Comparison of ENCODE assay signal across 30 mouse cellular contexts in genomic region chr4:141621297-141621696, GRCm38 (mm10). TPM values are rescaled to one million over a fixed set of nuclear protein-coding genes. Genes with fewer than 3 reads are reported as not detected.
DNase-seq lines count a peak whose midpoint lies in the region; ATAC-seq and TF ChIP-seq lines count a peak whose summit lies in the region.
"Had no signal": no experiment of that assay in that cellular context is flagged by ENCODE, and none has a peak within 500 bp of the region (broad histone marks: within the 10 kb centered on the region; RNA-seq: fewer than 3 reads in every experiment).

No protein-coding gene starts in this region.

- peaks cover 8% of the 10 kb centered on the region for H3K36me3 ChIP-seq in intestine, postnatal 0 days (ENCODE audit: control insufficient read depth, insufficient read depth)
- H3K36me3 ChIP-seq in intestine, embryonic 16.5 days (ENCODE audit: control insufficient read depth, insufficient read depth, low read length), result 0 out of 2 replicates have a peak, but pooled peaks cover under 1% of the 10 kb centered on the region
- peaks cover 14% of the 10 kb centered on the region for H3K36me3 ChIP-seq in megakaryocyte, embryonic 14.5 days (replicated peaks; ENCODE audit: low read length)

- no peak overlapping the region for H3K27ac ChIP-seq in intestine, postnatal 0 days (ENCODE audit: low read depth, low read length)
- no peak overlapping the region for H3K27ac ChIP-seq in intestine, embryonic 16.5 days (ENCODE audit: low read length)
- H3K27ac ChIP-seq: embryonic facial prominence, embryonic 13.5 days; embryonic facial prominence, embryonic 15.5 days; forebrain, embryonic 10.5 days; forebrain, embryonic 12.5 days had no signal

- peak; percentile 48 for DNase-seq in adrenal gland, postnatal 10 days
- no peak for DNase-seq in adrenal gland, postnatal 4 days (ENCODE audit: low spot score in 2 of 2)
- DNase-seq: adrenal gland, adult 8-10 months; adrenal gland, postnatal 25 days; B cell, adult 2 months; cerebellum, adult 11 months; cerebellum, adult 18-20 months; cerebellum, adult 8-10 months; cerebellum, adult 9-11 months; cerebellum, postnatal 14 days; cerebellum, postnatal 36 days; embryo, embryonic 11 days had no signal

- WGBS in intestine, postnatal 0 days, result 85% methylated on average over 8 of the region's 8 CpGs
- WGBS in intestine, embryonic 16.5 days, result 85% methylated on average over 8 of the region's 8 CpGs

- 0 out of 2 replicates have a peak overlapping the region, but pooled peaks have one; percentile 58 for H3K4me2 ChIP-seq in intestine, postnatal 0 days (replicated peaks; ENCODE audit: low read depth)
- no peak overlapping the region for H3K4me2 ChIP-seq in intestine, embryonic 16.5 days (ENCODE audit: low read depth, low read length)
- H3K4me2 ChIP-seq: embryonic facial prominence, embryonic 13.5 days; embryonic facial prominence, embryonic 15.5 days; forebrain, embryonic 12.5 days had no signal

- H3K27me3 ChIP-seq in intestine, postnatal 0 days (replicated peaks; ENCODE audit: control insufficient read depth, insufficient read depth, low read length), result no peaks in the 10 kb centered on the region
- no peaks in the 10 kb centered on the region for H3K27me3 ChIP-seq in intestine, embryonic 16.5 days (replicated peaks; ENCODE audit: control insufficient read depth, insufficient read depth, low read length)
- H3K27me3 ChIP-seq in megakaryocyte, embryonic 14.5 days (replicated peaks), result peaks cover 45% of the 10 kb centered on the region
- H3K27me3 ChIP-seq: CH12.LX; embryonic facial prominence, embryonic 13.5 days; embryonic facial prominence, embryonic 15.5 days; Patski had no signal

- no peak for ATAC-seq in intestine, postnatal 0 days
- no peak for ATAC-seq in intestine, embryonic 16.5 days
- no peak for ATAC-seq in megakaryocyte, adult 5-6 weeks (ENCODE audit: poor library complexity, severe bottlenecking)
- ATAC-seq: activated CD4-positive, CD25-positive, alpha-beta regulatory T cell, adult 4 months; CD4-positive, CD25-positive, alpha-beta regulatory T cell, adult 4 months; forebrain, embryonic 14.5 days; forebrain, embryonic 16.5 days; Patski had no signal

- H3K4me1 ChIP-seq in intestine, postnatal 0 days (replicated peaks; ENCODE audit: control insufficient read depth, insufficient read depth, low read length), result 0 out of 2 replicates have a peak, but pooled peaks cover 9% of the 10 kb centered on the region
- H3K4me1 ChIP-seq in intestine, embryonic 16.5 days (ENCODE audit: control insufficient read depth, insufficient read depth, low read length), result peaks cover 25% of the 10 kb centered on the region
- H3K4me1 ChIP-seq in megakaryocyte, embryonic 14.5 days, result peaks cover 67% of the 10 kb centered on the region

- no peak for TF ChIP-seq CTCF in intestine, postnatal 0 days (IDR thresholded peaks at IDR 0.05; ENCODE audit: low read depth)

- H3K4me3 ChIP-seq in intestine, postnatal 0 days (ENCODE audit: low read depth, low read length), result no peak overlapping the region
- no peak overlapping the region for H3K4me3 ChIP-seq in intestine, embryonic 16.5 days (ENCODE audit: low read length)
- H3K4me3 ChIP-seq in megakaryocyte, embryonic 14.5 days (replicated peaks), result peak overlapping the region; percentile 6
- H3K4me3 ChIP-seq: embryonic facial prominence, embryonic 13.5 days; embryonic facial prominence, embryonic 15.5 days; erythroblast, embryonic 14.5 days; forebrain, embryonic 10.5 days; forebrain, embryonic 12.5 days had no signal

- no peak overlapping the region for H3K9ac ChIP-seq in intestine, postnatal 0 days (ENCODE audit: low read depth, low read length)
- H3K9ac ChIP-seq in intestine, embryonic 16.5 days (ENCODE audit: low read depth, low read length), result no peak overlapping the region
- H3K9ac ChIP-seq: embryonic facial prominence, embryonic 13.5 days; embryonic facial prominence, embryonic 15.5 days had no signal

- H3K9me3 ChIP-seq in intestine, postnatal 0 days (ENCODE audit: control insufficient read depth), result no peaks in the 10 kb centered on the region
- H3K9me3 ChIP-seq in intestine, embryonic 16.5 days (ENCODE audit: control insufficient read depth, low read length), result no peaks in the 10 kb centered on the region
- no peaks in the 10 kb centered on the region for H3K9me3 ChIP-seq in megakaryocyte, embryonic 14.5 days
- H3K9me3 ChIP-seq: embryonic facial prominence, embryonic 13.5 days; embryonic facial prominence, embryonic 15.5 days; forebrain, embryonic 10.5 days; forebrain, embryonic 12.5 days; G1E had no signal

RNA-seq across cellular contexts. Expression of gene Slc25a34, which starts 2.3 kb away (rescaled TPM):
- total RNA-seq in adrenal gland, postnatal 10 days (2021), result 10 to 100 TPM; 36.1 to 39.2 TPM
- total RNA-seq in adrenal gland, postnatal 4 days (2021), result 1 to 10 TPM; 7.4 to 9.5 TPM
- 23.8 and 25.7 TPM in 2 replicates for polyA plus RNA-seq in intestine, postnatal 0 days (2015; fragmentation: Nextera tagmentation; extraction: Ambion mirVana)
- 7.4 and 10.5 TPM in 2 replicates for polyA plus RNA-seq in intestine, embryonic 16.5 days (2015; fragmentation: Nextera tagmentation; extraction: Ambion mirVana)
- not detected in 2 replicates for polyA plus RNA-seq in megakaryocyte, embryonic 14.5 days (2012; ENCODE audit: insufficient read depth, low replicate concordance)
- not detected in 2 replicates for total RNA-seq in megakaryocyte, adult 5-6 weeks (2015)
- not detected in 2 replicates for total RNA-seq in megakaryocyte, adult 5-6 weeks (2017)
- polyA plus RNA-seq: activated CD4-positive, CD25-positive, alpha-beta regulatory T cell, adult 4 months; CD4-positive, CD25-positive, alpha-beta regulatory T cell, adult 4 months; embryonic facial prominence, embryonic 11.5 days; embryonic facial prominence, embryonic 13.5 days; erythroblast, embryonic 14.5 days; forebrain, embryonic 10.5 days; forebrain, embryonic 12.5 days; forebrain, embryonic 14.5 days; G1E had no signal

RNA-seq across cellular contexts. Expression of gene Tmem82, which starts 2.9 kb away (rescaled TPM):
- total RNA-seq in adrenal gland, postnatal 10 days (2021), result 1 to 10 TPM; 7.9 to 9.5 TPM
- total RNA-seq in adrenal gland, postnatal 4 days (2021), result 1 to 10 TPM; 3.7 to 3.8 TPM
- 42.0 and 45.7 TPM in 2 replicates for polyA plus RNA-seq in intestine, postnatal 0 days (2015; fragmentation: Nextera tagmentation; extraction: Ambion mirVana)
- 31.7 and 36.4 TPM in 2 replicates for polyA plus RNA-seq in intestine, embryonic 16.5 days (2015; fragmentation: Nextera tagmentation; extraction: Ambion mirVana)
- 1.1 TPM in 1 of 2 replicates, not detected in the other for polyA plus RNA-seq in megakaryocyte, embryonic 14.5 days (2012; ENCODE audit: insufficient read depth, low replicate concordance)
- total RNA-seq in megakaryocyte, adult 5-6 weeks (2015), result 0.16 TPM in 1 of 2 replicates, not detected in the other
- total RNA-seq in megakaryocyte, adult 5-6 weeks (2017), result 0.26 TPM in 1 of 2 replicates, not detected in the other
- polyA plus RNA-seq: CD4-positive, CD25-positive, alpha-beta regulatory T cell, adult 4 months; forebrain, embryonic 14.5 days; G1E had no signal

RNA-seq across cellular contexts. Expression of gene Fblim1, which starts 15.4 kb away (rescaled TPM):
- 10 to 100 TPM; 14.8 to 21.6 TPM for total RNA-seq in adrenal gland, postnatal 10 days (2021)
- total RNA-seq in adrenal gland, postnatal 4 days (2021), result 10 to 100 TPM; 24.9 to 32.1 TPM
- polyA plus RNA-seq in intestine, postnatal 0 days (2015; fragmentation: Nextera tagmentation; extraction: Ambion mirVana), result 52.8 and 59.2 TPM in 2 replicates
- polyA plus RNA-seq in intestine, embryonic 16.5 days (2015; fragmentation: Nextera tagmentation; extraction: Ambion mirVana), result 63.8 and 66.2 TPM in 2 replicates
- 4.7 and 17.1 TPM in 2 replicates for polyA plus RNA-seq in megakaryocyte, embryonic 14.5 days (2012; ENCODE audit: insufficient read depth, low replicate concordance)
- total RNA-seq in megakaryocyte, adult 5-6 weeks (2015), result not detected in 2 replicates
- not detected in 2 replicates for total RNA-seq in megakaryocyte, adult 5-6 weeks (2017)
- total RNA-seq: common myeloid progenitor, adult 5-6 weeks had no signal
- polyA plus RNA-seq: G1E had no signal

RNA-seq across cellular contexts. Expression of gene Plekhm2, which starts 43.4 kb away (rescaled TPM):
- 10 to 100 TPM; 37.6 to 42.2 TPM for total RNA-seq in adrenal gland, postnatal 10 days (2021)
- 10 to 100 TPM; 55.5 to 60.5 TPM for total RNA-seq in adrenal gland, postnatal 4 days (2021)
- polyA plus RNA-seq in intestine, postnatal 0 days (2015; fragmentation: Nextera tagmentation; extraction: Ambion mirVana), result 3.1 and 6.0 TPM in 2 replicates
- 5.5 and 5.9 TPM in 2 replicates for polyA plus RNA-seq in intestine, embryonic 16.5 days (2015; fragmentation: Nextera tagmentation; extraction: Ambion mirVana)
- 19.4 and 24.8 TPM in 2 replicates for polyA plus RNA-seq in megakaryocyte, embryonic 14.5 days (2012; ENCODE audit: insufficient read depth, low replicate concordance)
- 11.1 and 14.9 TPM in 2 replicates for total RNA-seq in megakaryocyte, adult 5-6 weeks (2015)
- total RNA-seq in megakaryocyte, adult 5-6 weeks (2017), result 10.4 and 11.1 TPM in 2 replicates

Comparison
In these comparisons a context has a peak if more than half of its experiments do, and no peak if none do; other contexts are left out.
1. RNA of gene Slc25a34, which starts 2.3 kb away (total RNA-seq): 36.1 to 39.2 TPM in adrenal gland, postnatal 10 days and 7.4 to 9.5 TPM in adrenal gland, postnatal 4 days; not detected in megakaryocyte, adult 5-6 weeks; every median in the first group is over 4 times any median in the second.
2. RNA of gene Fblim1, which starts 15.4 kb away (total RNA-seq): 24.9 to 32.1 TPM in adrenal gland, postnatal 4 days and 14.8 to 21.6 TPM in adrenal gland, postnatal 10 days; not detected in megakaryocyte, adult 5-6 weeks; every median in the first group is over 10 times any median in the second.